Mouse (Mus musculus) testis, adult 2 months (tissue): Measurements from ENCODE around the gene Nkx1-2. TPM values are rescaled to one million over a fixed set of nuclear protein-coding genes. Genes with fewer than 3 reads are reported as not detected.

ENCODE experiments used
- H3K27ac ChIP-seq: fragments of 200-500 bp; 2 replicates; pipeline ENCODE4 v1.5.1; 2012; ENCODE audit warnings: low read depth, low read length; ENCODE audit not compliant: control insufficient read depth, insufficient read depth
- H3K27me3 ChIP-seq: fragments of 200-500 bp; 2 replicates; pipeline ENCODE4 v1.6.1; 2012; ENCODE audit warnings: mild to moderate bottlenecking, low read length, moderate library complexity; ENCODE audit not compliant: control insufficient read depth, insufficient read depth
- H3K36me3 ChIP-seq: fragments of 200-500 bp; 2 replicates; pipeline ENCODE4 v1.6.1; 2012; ENCODE audit warnings: mild to moderate bottlenecking, low read length; ENCODE audit not compliant: control insufficient read depth, insufficient read depth
- H3K4me1 ChIP-seq: fragments of 200-500 bp; 2 replicates; pipeline ENCODE4 v1.6.1; 2012; ENCODE audit warnings: low read length; ENCODE audit not compliant: control insufficient read depth, insufficient read depth
- H3K4me3 ChIP-seq: fragments of 200-500 bp; 2 replicates; pipeline ENCODE4 v1.5.1; 2012; ENCODE audit warnings: low read depth, mild to moderate bottlenecking, low read length, moderate library complexity, mixed read lengths; ENCODE audit not compliant: control insufficient read depth
- CTCF ChIP-seq: fragments of 200-500 bp; IDR thresholded peaks from 2 replicates; pipeline ENCODE4 v1.5.1; 2012; ENCODE audit warnings: low read depth, mild to moderate bottlenecking, inconsistent platforms, low read length, moderate library complexity; ENCODE audit not compliant: control insufficient read depth, insufficient read depth, insufficient replicate concordance
- POLR2A ChIP-seq: fragments of 200-500 bp; IDR thresholded peaks from 2 replicates; pipeline ENCODE4 v1.6.1; 2012; ENCODE audit warnings: low read depth, mild to moderate bottlenecking, inconsistent platforms, low read length, moderate library complexity; ENCODE audit not compliant: control insufficient read depth
- polyA plus RNA-seq: library from polyadenylated mRNA; depleted of rRNA; stranded (reverse); fragments of >200 nt; gene quantifications from 2 replicates; pipeline ENCODE4 v1.2.3, GENCODE M21; 2012; rRNA removed

Gene Nkx1-2
- polyA plus RNA-seq: 0.15 and 0.17 TPM in 2 replicates

- Histone ChIP-seq H3K27ac (no peak within 1 kb of the TSS), H3K27me3 (no peaks in the 10 kb centered on the region), H3K4me3 (peak within 1 kb of the TSS; percentile 42), H3K4me1 (peaks cover 16% of the 10 kb centered on the region), H3K36me3 (no peaks in the 10 kb centered on the region)
- no peak for TF ChIP-seq CTCF
- no peak for TF ChIP-seq POLR2A
Observed at GRCm38 (mm10) chr7:132599071-132599975, at the start of gene Nkx1-2. TSS of gene Nkx1-2 (minus strand) at chr7:132599637.

GRCm38 (mm10) chr7:132646514-132646913 lies 47.1 kb upstream of the Nkx1-2 start:
- Histone ChIP-seq H3K36me3 (no peaks in the 10 kb centered on the region), H3K27me3 (no peaks in the 10 kb centered on the region), H3K27ac (no peak overlapping the region), H3K4me1 (no peaks in the 10 kb centered on the region), H3K4me3 (no peak overlapping the region)
- TF ChIP-seq POLR2A: no peak
- no peak for TF ChIP-seq CTCF

GRCm38 (mm10) chr7:132644605-132645279 lies 45.3 kb upstream of the Nkx1-2 start:
- Histone ChIP-seq H3K27me3 (no peaks in the 10 kb centered on the region), H3K36me3 (no peaks in the 10 kb centered on the region), H3K4me1 (no peaks in the 10 kb centered on the region), H3K4me3 (no peak overlapping the region), H3K27ac (no peak overlapping the region)
- no peak for TF ChIP-seq POLR2A
- no peak for TF ChIP-seq CTCF

GRCm38 (mm10) chr7:132641606-132642005 lies 42.2 kb upstream of the Nkx1-2 start:
- Histone ChIP-seq H3K4me3 (no peak overlapping the region), H3K27me3 (no peaks in the 10 kb centered on the region), H3K4me1 (no peaks in the 10 kb centered on the region), H3K36me3 (no peaks in the 10 kb centered on the region), H3K27ac (no peak overlapping the region)
- no peak for TF ChIP-seq POLR2A
- TF ChIP-seq CTCF: no peak

GRCm38 (mm10) chr7:132640946-132641345 lies 41.5 kb upstream of the Nkx1-2 start:
- H3K27me3 ChIP-seq: no peaks in the 10 kb centered on the region
- no peak for TF ChIP-seq CTCF
- no peak for TF ChIP-seq POLR2A
- no peaks in the 10 kb centered on the region for H3K36me3 ChIP-seq
- H3K4me3 ChIP-seq: no peak overlapping the region
- H3K4me1 ChIP-seq: no peaks in the 10 kb centered on the region
- H3K27ac ChIP-seq: no peak overlapping the region

GRCm38 (mm10) chr7:132638446-132639087 lies 39.1 kb upstream of the Nkx1-2 start:
- no peak overlapping the region for H3K27ac ChIP-seq
- no peaks in the 10 kb centered on the region for H3K36me3 ChIP-seq
- no peaks in the 10 kb centered on the region for H3K27me3 ChIP-seq
- no peak overlapping the region for H3K4me3 ChIP-seq
- H3K4me1 ChIP-seq: no peaks in the 10 kb centered on the region
- TF ChIP-seq CTCF: peak; percentile 41; the same call in 1 of the 2 replicates
- no peak for TF ChIP-seq POLR2A

GRCm38 (mm10) chr7:132637292-132637691 lies 37.9 kb upstream of the Nkx1-2 start:
- H3K27me3 ChIP-seq: no peaks in the 10 kb centered on the region

More at GRCm38 (mm10) chr7:132637292-132637691, 37.9 kb upstream of the Nkx1-2 start:
- TF ChIP-seq POLR2A (no peak), CTCF (no peak)
- Histone ChIP-seq H3K27ac (no peak overlapping the region), H3K4me3 (no peak overlapping the region), H3K36me3 (no peaks in the 10 kb centered on the region), H3K4me1 (no peaks in the 10 kb centered on the region)
